Mouse (Mus musculus): Measurements from ENCODE around the gene Btbd17. TPM values are rescaled to one million over a fixed set of nuclear protein-coding genes. Genes with fewer than 3 reads are reported as not detected.

The Btbd17 gene
- polyA plus RNA-seq, 2 experiments, result 1.4 to 2.7 TPM

- 63% methylated on average over 2 of the region's 2 CpGs for WGBS
- no peak for ATAC-seq (ENCODE audit: low FRiP score, low read depth)
- no peak overlapping the region for H3K9ac ChIP-seq (ENCODE audit: low read depth, low read length, severe bottlenecking)
- H3K27me3 ChIP-seq (ENCODE audit: control insufficient read depth, insufficient read depth, low read length), result no peaks in the 10 kb centered on the region
- no peak overlapping the region for H3K27ac ChIP-seq (replicated peaks; ENCODE audit: low read depth, low read length)
- H3K4me3 ChIP-seq (replicated peaks; ENCODE audit: low read length), result no peak overlapping the region
- no peak for TF ChIP-seq POLR2A (IDR thresholded peaks at IDR 0.05; ENCODE audit: borderline replicate concordance, extremely low read depth, insufficient read depth, insufficient read length)
- no peak overlapping the region for H3K4me2 ChIP-seq (replicated peaks; ENCODE audit: low read depth, low read length, severe bottlenecking)
- no peak for DNase-seq (ENCODE audit: low spot score)
- no peaks in the 10 kb centered on the region for H3K4me1 ChIP-seq (ENCODE audit: control insufficient read depth, insufficient read depth, low read length)
- H3K9me3 ChIP-seq (ENCODE audit: control insufficient read depth, low read length), result no peaks in the 10 kb centered on the region
- no peaks in the 10 kb centered on the region for H3K36me3 ChIP-seq (ENCODE audit: control insufficient read depth, insufficient read depth, low read length)
Observed at GRCm38 (mm10) chr11:114771896-114772295, 23.8 kb downstream of the Btbd17 start.

GRCm38 (mm10) chr11:114769911-114770310 lies 25.8 kb downstream of the Btbd17 start:
- H3K27me3 ChIP-seq (ENCODE audit: control insufficient read depth, insufficient read depth, low read length), result peaks cover 13% of the 10 kb centered on the region; the same call in 1 of the 2 replicates
- H3K27ac ChIP-seq (replicated peaks; ENCODE audit: low read depth, low read length), result no peak overlapping the region
- H3K4me1 ChIP-seq (ENCODE audit: control insufficient read depth, insufficient read depth, low read length), result no peaks in the 10 kb centered on the region
- 55% methylated on average over 6 of the region's 6 CpGs for WGBS
- H3K36me3 ChIP-seq (ENCODE audit: control insufficient read depth, insufficient read depth, low read length), result no peaks in the 10 kb centered on the region
- H3K4me2 ChIP-seq (replicated peaks; ENCODE audit: low read depth, low read length, severe bottlenecking), result no peak overlapping the region
- H3K9ac ChIP-seq (ENCODE audit: low read depth, low read length, severe bottlenecking), result no peak overlapping the region
- H3K4me3 ChIP-seq (replicated peaks; ENCODE audit: low read length), result no peak overlapping the region
- DNase-seq (ENCODE audit: low spot score) (no peak), ATAC-seq (ENCODE audit: low FRiP score, low read depth) (peak; percentile 19; the same call in 1 of the 2 replicates)
- no peak for TF ChIP-seq POLR2A (IDR thresholded peaks at IDR 0.05; ENCODE audit: borderline replicate concordance, extremely low read depth, insufficient read depth, insufficient read length)
- no peaks in the 10 kb centered on the region for H3K9me3 ChIP-seq (ENCODE audit: control insufficient read depth, low read length)

GRCm38 (mm10) chr11:114764820-114765818 lies 30.6 kb downstream of the Btbd17 start, which contains the start of gene Kif19a:
Gene Kif19a (plus strand): TSS chr11:114765388.
- Histone ChIP-seq H3K27me3 (ENCODE audit: control insufficient read depth, insufficient read depth, low read length) (peaks cover 13% of the 10 kb centered on the region; the same call in 1 of the 2 replicates), H3K27ac (replicated peaks; ENCODE audit: low read depth, low read length) (no peak within 1 kb of the TSS), H3K4me2 (replicated peaks; ENCODE audit: low read depth, low read length, severe bottlenecking) (peak within 1 kb of the TSS; percentile 87), H3K9ac (ENCODE audit: low read depth, low read length, severe bottlenecking) (0 out of 2 replicates have a peak within 1 kb of the TSS, but pooled peaks have one; percentile 2), H3K4me3 (replicated peaks; ENCODE audit: low read length) (peak within 1 kb of the TSS; percentile 45), H3K9me3 (ENCODE audit: control insufficient read depth, low read length) (no peaks in the 10 kb centered on the region), H3K4me1 (ENCODE audit: control insufficient read depth, insufficient read depth, low read length) (no peaks in the 10 kb centered on the region), H3K36me3 (ENCODE audit: control insufficient read depth, insufficient read depth, low read length) (no peaks in the 10 kb centered on the region)
- DNase-seq (ENCODE audit: low spot score) (peak; percentile 51), ATAC-seq (ENCODE audit: low FRiP score, low read depth) (peak; percentile 60; the same call in 1 of the 2 replicates)
- TF ChIP-seq POLR2A (IDR thresholded peaks at IDR 0.05; ENCODE audit: borderline replicate concordance, extremely low read depth, insufficient read depth, insufficient read length), result no peak
- 3% methylated on average over 39 of the region's 51 CpGs for WGBS

DNA sequence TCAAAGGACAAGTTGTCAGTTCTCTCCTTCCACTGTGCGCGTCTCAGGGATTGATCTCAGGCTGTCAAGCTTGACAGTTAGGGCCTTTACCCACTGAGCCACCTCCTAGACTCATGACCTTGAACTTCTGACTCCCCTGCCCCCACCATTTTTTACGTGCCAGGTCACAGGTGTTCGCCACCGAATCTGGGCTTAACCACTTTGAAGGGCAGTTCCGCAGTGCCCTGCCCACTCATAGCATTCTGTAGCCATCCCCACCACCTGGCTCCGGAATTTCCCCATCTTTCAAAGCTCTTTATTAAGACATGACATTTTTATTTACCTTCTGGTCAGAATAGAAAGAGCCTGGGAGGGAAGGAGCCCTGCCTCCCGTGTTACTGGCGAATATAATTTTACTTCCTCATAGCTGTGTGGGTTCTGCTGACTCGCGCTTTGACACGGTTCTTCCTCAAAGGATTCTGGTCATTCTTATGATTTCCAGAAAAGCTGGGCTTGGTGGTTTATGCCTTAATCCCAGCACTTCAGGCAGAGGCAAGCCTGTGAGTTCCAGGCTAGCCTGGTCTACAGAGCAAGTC lies 48.1 kb downstream of the Btbd17 start:
- H3K4me3 ChIP-seq (replicated peaks; ENCODE audit: low read length), result no peak overlapping the region
- H3K36me3 ChIP-seq (ENCODE audit: control insufficient read depth, insufficient read depth, low read length), result no peaks in the 10 kb centered on the region
- no peak for TF ChIP-seq POLR2A (IDR thresholded peaks at IDR 0.05; ENCODE audit: borderline replicate concordance, extremely low read depth, insufficient read depth, insufficient read length)
- no peak for DNase-seq (ENCODE audit: low spot score)
- no peak overlapping the region for H3K9ac ChIP-seq (ENCODE audit: low read depth, low read length, severe bottlenecking)
- H3K9me3 ChIP-seq (ENCODE audit: control insufficient read depth, low read length), result no peaks in the 10 kb centered on the region
- no peak overlapping the region for H3K27ac ChIP-seq (replicated peaks; ENCODE audit: low read depth, low read length)
- WGBS, result 61% methylated on average over 12 of the region's 12 CpGs
- ATAC-seq (ENCODE audit: low FRiP score, low read depth), result no peak
- H3K27me3 ChIP-seq (ENCODE audit: control insufficient read depth, insufficient read depth, low read length), result no peaks in the 10 kb centered on the region
- no peak overlapping the region for H3K4me2 ChIP-seq (replicated peaks; ENCODE audit: low read depth, low read length, severe bottlenecking)
- H3K4me1 ChIP-seq (ENCODE audit: control insufficient read depth, insufficient read depth, low read length), result no peaks in the 10 kb centered on the region

DNA sequence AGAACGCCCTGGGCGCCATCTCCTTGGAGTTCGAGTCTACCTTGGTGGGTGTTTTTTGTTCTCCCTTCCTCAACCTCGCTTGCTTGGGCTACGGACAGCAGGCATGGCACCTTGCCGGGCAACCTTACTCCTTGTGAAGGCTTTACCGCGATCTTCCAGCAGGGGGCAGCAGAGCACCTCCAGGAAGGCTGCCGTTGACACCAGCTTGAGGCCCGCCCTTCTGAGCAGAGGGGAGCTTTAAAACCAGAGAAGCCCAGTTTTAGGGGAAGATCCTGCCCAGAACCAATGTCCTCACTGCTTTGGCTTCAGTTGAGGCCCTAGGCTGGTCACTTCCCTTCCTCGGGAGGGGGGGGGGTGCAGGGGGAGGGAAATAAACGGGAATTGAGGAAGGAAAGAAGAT lies 50.6 kb downstream of the Btbd17 start:
- no peak overlapping the region for H3K4me3 ChIP-seq (replicated peaks; ENCODE audit: low read length)
- under 1% methylated on average over 11 of the region's 12 CpGs for WGBS
- 0 out of 2 replicates have a peak overlapping the region, but pooled peaks have one; percentile 20 for H3K4me2 ChIP-seq (replicated peaks; ENCODE audit: low read depth, low read length, severe bottlenecking)
- no peaks in the 10 kb centered on the region for H3K9me3 ChIP-seq (ENCODE audit: control insufficient read depth, low read length)
- no peak overlapping the region for H3K9ac ChIP-seq (ENCODE audit: low read depth, low read length, severe bottlenecking)
- H3K27me3 ChIP-seq (ENCODE audit: control insufficient read depth, insufficient read depth, low read length), result no peaks in the 10 kb centered on the region
- TF ChIP-seq POLR2A (IDR thresholded peaks at IDR 0.05; ENCODE audit: borderline replicate concordance, extremely low read depth, insufficient read depth, insufficient read length), result no peak
- H3K4me1 ChIP-seq (ENCODE audit: control insufficient read depth, insufficient read depth, low read length), result no peaks in the 10 kb centered on the region
- H3K36me3 ChIP-seq (ENCODE audit: control insufficient read depth, insufficient read depth, low read length), result no peaks in the 10 kb centered on the region
- ATAC-seq (ENCODE audit: low FRiP score, low read depth), result peak; percentile 80
- no peak overlapping the region for H3K27ac ChIP-seq (replicated peaks; ENCODE audit: low read depth, low read length)
- DNase-seq (ENCODE audit: low spot score), result peak; percentile 83

Measured in limb, embryonic 14.5 days (tissue).